Mouse (Mus musculus): ENCODE results near the gene Gtf3c2.

GRCm38 (mm10) chr5:31126050-31126449, 53.9 kb downstream of the Gtf3c2 start:
- no peak for TF ChIP-seq CTCF (IDR thresholded peaks at IDR 0.05; ENCODE audit: low read depth)
- TF ChIP-seq EP300 (IDR thresholded peaks at IDR 0.05; ENCODE audit: low read depth) = no peak

All from heart, postnatal 0 days (tissue).